Mouse (Mus musculus): Measurements from ENCODE around the gene Gm15557. TPM values are rescaled to one million over a fixed set of nuclear protein-coding genes. Genes with fewer than 3 reads are reported as not detected.

The Gm15557 gene
- polyA plus RNA-seq, 1 experiment from 2014 or later, result not detected

DNA sequence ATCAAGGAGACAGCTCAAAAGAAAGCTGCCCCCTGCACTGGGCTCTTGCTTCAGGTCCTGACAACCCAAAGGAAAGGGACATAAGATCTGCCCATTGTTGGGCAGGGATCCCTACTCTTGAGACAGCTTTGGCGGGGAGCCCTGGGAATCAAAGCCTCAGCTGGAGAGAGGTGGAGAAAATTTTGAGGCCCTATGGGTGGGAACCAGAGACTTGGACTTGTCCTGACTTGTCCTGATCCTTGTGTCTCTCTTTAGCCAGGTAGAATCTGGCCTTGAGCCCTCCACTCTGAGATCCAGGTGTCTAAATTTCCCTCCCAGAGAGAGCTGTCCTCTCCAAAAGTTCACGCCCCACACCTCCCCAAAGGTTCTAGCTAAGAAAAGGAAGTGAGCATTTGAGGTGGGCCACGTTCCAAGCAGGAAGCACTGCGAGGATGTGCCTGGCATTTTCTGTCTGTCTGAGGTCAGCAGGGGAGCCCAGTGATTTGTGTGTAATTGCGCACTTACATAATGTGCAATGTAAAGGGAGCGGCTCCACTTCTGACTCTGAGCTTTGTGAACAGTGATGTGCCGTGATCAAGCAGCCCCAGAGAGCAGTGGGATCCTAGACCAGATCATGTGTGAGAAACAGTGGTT is 515 bp upstream of the Gm15557 start:
- H3K4me1 ChIP-seq, result peaks cover 13% of the 10 kb centered on the region; the same call in 1 of the 2 replicates
- no peak for ATAC-seq
- H3K27me3 ChIP-seq (replicated peaks), result peaks cover 13% of the 10 kb centered on the region; the same call in 1 of the 2 replicates
- H3K36me3 ChIP-seq, result no peaks in the 10 kb centered on the region
- no peak overlapping the region for H3K4me3 ChIP-seq
- no peak overlapping the region for H3K27ac ChIP-seq
- H3K9ac ChIP-seq, result no peak overlapping the region
- WGBS (ENCODE audit: insufficient replicate concordance), result 63% methylated on average over 7 of the region's 7 CpGs
- H3K9me3 ChIP-seq (replicated peaks), result no peaks in the 10 kb centered on the region
- no peak overlapping the region for H3K4me2 ChIP-seq

DNA sequence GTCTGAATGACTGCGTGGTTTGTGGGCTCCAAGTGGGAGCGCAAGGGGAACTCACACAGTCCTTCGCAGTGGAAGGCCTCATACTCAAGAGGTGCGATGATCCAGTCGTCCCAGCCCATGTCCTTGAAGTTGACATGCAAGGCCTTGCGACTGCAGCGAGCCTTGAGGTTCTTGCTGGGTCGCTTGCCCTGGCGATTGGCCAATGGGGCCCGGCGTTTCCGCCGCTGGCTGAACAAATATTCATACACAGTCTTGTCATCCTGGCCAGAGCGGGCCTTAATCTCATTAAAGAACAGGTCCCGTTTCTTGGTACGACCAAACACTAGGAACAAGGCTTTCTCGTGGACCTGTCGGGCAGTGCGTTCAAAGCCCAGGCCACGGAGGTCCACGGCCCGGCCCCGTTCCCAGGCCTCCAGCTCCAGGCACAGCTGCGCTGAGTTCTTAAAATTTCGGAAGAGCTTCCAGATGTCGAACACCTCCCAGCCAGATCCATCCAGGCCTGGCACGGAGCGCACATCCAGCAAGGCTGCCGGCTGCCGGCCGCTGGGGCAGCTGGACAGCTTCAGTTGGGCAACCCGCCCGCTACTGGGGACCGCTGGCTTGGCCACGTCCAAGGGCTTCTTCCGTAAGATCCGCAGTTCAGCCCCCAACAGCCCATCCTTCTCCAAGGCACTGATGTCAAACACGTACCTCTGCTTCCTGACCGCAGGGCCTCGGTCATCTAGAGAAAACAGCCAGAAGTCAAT is 1.3 kb downstream of the Gm15557 start:
- no peak overlapping the region for H3K27ac ChIP-seq
- no peak overlapping the region for H3K4me3 ChIP-seq
- H3K9ac ChIP-seq, result no peak overlapping the region
- no peaks in the 10 kb centered on the region for H3K36me3 ChIP-seq
- H3K9me3 ChIP-seq (replicated peaks), result no peaks in the 10 kb centered on the region
- no peak overlapping the region for H3K4me2 ChIP-seq
- WGBS (ENCODE audit: insufficient replicate concordance), result 87% methylated on average over 40 of the region's 40 CpGs
- ATAC-seq, result no peak
- peaks cover 27% of the 10 kb centered on the region for H3K4me1 ChIP-seq
- peaks cover 13% of the 10 kb centered on the region; the same call in 1 of the 2 replicates for H3K27me3 ChIP-seq (replicated peaks)

DNA sequence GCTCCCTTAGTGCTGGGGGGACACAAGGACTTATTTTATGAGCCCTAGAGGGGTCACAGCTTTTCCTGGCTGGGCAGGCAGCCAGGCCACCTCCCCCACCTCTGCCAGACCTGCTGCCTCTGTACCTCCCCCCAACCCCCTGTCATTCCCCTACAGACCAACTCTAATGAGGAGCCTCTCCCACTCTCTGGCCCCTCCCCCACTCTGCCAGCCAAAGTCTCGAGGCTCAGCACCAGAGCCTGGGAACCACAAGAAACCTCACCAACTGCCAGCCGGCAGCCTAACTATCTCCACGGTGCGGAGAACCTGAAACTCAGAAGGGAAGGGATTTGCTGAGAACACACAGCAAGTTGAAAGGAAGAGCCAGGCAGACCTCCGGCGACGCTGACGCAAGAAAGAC is 2.9 kb downstream of the Gm15557 start:
- no peak for ATAC-seq
- H3K4me3 ChIP-seq, result no peak overlapping the region
- no peaks in the 10 kb centered on the region for H3K36me3 ChIP-seq
- H3K9ac ChIP-seq, result no peak overlapping the region
- peaks cover 13% of the 10 kb centered on the region; the same call in 1 of the 2 replicates for H3K27me3 ChIP-seq (replicated peaks)
- peaks cover 43% of the 10 kb centered on the region for H3K4me1 ChIP-seq
- 22% methylated on average over 8 of the region's 8 CpGs for WGBS (ENCODE audit: insufficient replicate concordance)
- peak overlapping the region; percentile 43 for H3K4me2 ChIP-seq
- no peaks in the 10 kb centered on the region for H3K9me3 ChIP-seq (replicated peaks)
- no peak overlapping the region for H3K27ac ChIP-seq

DNA sequence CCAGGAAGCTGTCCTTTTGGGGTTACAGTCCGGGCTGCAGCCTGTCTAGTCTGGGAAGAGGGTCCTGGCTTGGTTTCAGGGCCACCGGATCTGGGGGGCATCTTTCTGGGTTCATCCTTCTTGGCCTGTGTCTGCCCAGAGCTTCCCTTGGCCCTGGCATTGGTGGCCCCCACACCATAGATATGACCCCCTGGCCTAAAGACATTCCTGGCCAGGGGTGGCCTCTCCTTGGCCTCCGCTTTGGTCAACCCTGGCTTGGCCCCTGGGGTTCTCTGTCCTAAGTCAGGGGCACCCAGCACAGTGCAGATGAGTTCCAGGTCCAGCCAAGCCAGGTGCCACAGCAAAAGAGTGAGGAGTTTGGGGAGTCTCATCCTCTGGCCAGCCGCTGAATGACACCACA is 4.2 kb downstream of the Gm15557 start:
- Histone ChIP-seq H3K4me2 (no peak overlapping the region), H3K4me3 (no peak overlapping the region), H3K9me3 (replicated peaks) (no peaks in the 10 kb centered on the region), H3K27ac (no peak overlapping the region), H3K36me3 (no peaks in the 10 kb centered on the region), H3K4me1 (peaks cover 47% of the 10 kb centered on the region), H3K27me3 (replicated peaks) (peaks cover 19% of the 10 kb centered on the region; the same call in 1 of the 2 replicates), H3K9ac (no peak overlapping the region)
- ATAC-seq, result no peak
- WGBS (ENCODE audit: insufficient replicate concordance), result 70% methylated on average over 4 of the region's 4 CpGs

DNA sequence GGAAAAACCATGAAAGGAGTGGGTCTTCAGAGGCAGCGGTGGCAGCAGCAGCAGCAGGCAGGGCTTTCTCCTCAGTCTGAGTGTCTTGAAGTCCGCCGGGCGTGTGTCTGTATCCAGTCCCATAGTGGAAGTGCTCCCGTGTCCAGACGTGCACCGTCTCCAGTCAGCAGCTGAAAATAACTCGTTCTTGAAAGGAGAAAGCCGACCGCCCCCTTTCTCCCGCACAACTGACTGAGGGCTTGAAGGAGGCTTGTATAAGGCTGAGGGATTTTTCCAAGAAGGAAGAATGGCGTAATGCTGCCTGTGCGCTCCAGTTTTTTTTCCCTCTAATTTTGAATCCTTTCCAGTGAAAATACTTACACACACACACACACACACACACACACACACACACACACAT is 4.6 kb downstream of the Gm15557 start, which contains the start of gene Gdf5:
Gene Gdf5 (minus strand): TSS at position 244 of the 400 bp plus-strand sequence.
- Histone ChIP-seq H3K4me3 (no peak within 1 kb of the TSS), H3K4me1 (peaks cover 47% of the 10 kb centered on the region), H3K9ac (no peak within 1 kb of the TSS), H3K36me3 (no peaks in the 10 kb centered on the region), H3K9me3 (replicated peaks) (no peaks in the 10 kb centered on the region), H3K27me3 (replicated peaks) (peaks cover 19% of the 10 kb centered on the region; the same call in 1 of the 2 replicates), H3K27ac (no peak within 1 kb of the TSS), H3K4me2 (no peak within 1 kb of the TSS)
- 76% methylated on average over 13 of the region's 13 CpGs for WGBS (ENCODE audit: insufficient replicate concordance)
- ATAC-seq, result no peak

DNA sequence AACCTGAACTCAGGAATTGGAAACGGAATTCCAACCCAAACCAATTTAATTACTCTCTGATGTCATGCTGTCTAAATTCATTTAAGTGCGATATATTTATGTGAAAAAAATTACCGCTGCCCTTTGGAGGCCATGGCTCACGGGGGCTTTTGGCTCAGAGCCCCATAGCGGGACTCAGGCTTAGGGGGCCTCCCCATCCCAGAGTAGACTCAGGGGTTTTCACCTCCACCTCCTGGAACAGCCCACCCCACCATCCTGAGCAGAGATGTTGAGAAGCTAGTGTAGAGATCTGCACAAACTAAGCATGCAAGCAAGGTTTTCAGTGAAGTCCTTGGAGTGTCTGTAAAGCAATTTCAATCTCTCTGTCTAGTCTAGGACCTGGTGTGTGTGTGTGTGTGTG is 5.1 kb downstream of the Gm15557 start:
- Histone ChIP-seq H3K36me3 (no peaks in the 10 kb centered on the region), H3K4me2 (no peak overlapping the region), H3K4me1 (peaks cover 47% of the 10 kb centered on the region), H3K27me3 (replicated peaks) (peaks cover 19% of the 10 kb centered on the region; the same call in 1 of the 2 replicates), H3K9ac (no peak overlapping the region), H3K27ac (no peak overlapping the region), H3K4me3 (no peak overlapping the region), H3K9me3 (replicated peaks) (no peaks in the 10 kb centered on the region)
- WGBS (ENCODE audit: insufficient replicate concordance), result 71% methylated on average over 5 of the region's 5 CpGs
- no peak for ATAC-seq

DNA sequence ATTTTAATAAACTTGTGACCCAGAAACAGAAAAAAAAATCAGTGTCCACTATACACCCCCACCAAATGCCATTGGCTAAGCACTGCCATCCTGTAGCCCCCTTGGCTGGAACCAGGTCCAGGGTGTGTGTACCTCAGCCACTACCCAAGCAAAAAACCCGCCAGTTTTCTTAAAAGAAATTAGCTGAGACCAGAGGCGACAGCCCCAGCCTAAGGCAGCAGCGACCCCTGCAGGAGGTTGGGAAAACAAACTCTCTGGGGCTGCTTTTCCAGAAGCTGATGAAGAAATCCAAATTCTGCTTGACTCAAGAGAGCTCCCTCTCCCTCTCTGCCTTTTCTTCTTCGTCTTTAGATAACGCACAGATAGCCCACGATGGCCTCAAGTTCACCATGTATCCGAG is 5.5 kb downstream of the Gm15557 start:
- Histone ChIP-seq H3K9ac (no peak overlapping the region), H3K4me1 (peaks cover 47% of the 10 kb centered on the region), H3K4me3 (no peak overlapping the region), H3K36me3 (no peaks in the 10 kb centered on the region), H3K27ac (no peak overlapping the region), H3K4me2 (no peak overlapping the region), H3K9me3 (replicated peaks) (no peaks in the 10 kb centered on the region), H3K27me3 (replicated peaks) (peaks cover 19% of the 10 kb centered on the region; the same call in 1 of the 2 replicates)
- ATAC-seq, result no peak
- 5% methylated on average over 7 of the region's 7 CpGs for WGBS (ENCODE audit: insufficient replicate concordance)

DNA sequence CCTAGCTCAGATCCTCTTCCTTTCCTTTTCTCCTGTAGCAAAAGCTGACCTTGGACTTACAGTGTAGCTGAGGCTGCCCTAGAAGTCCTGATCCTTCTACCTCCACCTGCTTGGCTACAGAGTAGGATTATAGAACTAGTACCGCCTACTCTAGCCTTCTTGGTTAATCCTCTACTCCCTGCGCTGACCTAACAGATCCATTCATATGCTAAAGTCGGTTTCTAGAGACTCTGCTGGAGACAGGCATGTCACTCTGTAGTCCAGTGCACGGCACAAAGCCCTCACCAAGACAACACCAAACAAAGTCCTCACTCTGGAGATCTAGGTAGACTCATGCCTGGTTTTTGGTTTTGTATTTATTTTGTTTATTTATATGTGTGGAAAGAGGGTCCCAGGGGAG is 6.0 kb downstream of the Gm15557 start:
- no peak overlapping the region for H3K4me2 ChIP-seq
- H3K4me3 ChIP-seq, result no peak overlapping the region
- H3K27me3 ChIP-seq (replicated peaks), result peaks cover 19% of the 10 kb centered on the region; the same call in 1 of the 2 replicates
- no peaks in the 10 kb centered on the region for H3K9me3 ChIP-seq (replicated peaks)
- H3K4me1 ChIP-seq, result peaks cover 48% of the 10 kb centered on the region
- H3K9ac ChIP-seq, result no peak overlapping the region
- no peak for ATAC-seq
- 50% methylated on average over 4 of the region's 4 CpGs for WGBS (ENCODE audit: insufficient replicate concordance)
- H3K36me3 ChIP-seq, result no peaks in the 10 kb centered on the region
- H3K27ac ChIP-seq, result peak overlapping the region; percentile 53

DNA sequence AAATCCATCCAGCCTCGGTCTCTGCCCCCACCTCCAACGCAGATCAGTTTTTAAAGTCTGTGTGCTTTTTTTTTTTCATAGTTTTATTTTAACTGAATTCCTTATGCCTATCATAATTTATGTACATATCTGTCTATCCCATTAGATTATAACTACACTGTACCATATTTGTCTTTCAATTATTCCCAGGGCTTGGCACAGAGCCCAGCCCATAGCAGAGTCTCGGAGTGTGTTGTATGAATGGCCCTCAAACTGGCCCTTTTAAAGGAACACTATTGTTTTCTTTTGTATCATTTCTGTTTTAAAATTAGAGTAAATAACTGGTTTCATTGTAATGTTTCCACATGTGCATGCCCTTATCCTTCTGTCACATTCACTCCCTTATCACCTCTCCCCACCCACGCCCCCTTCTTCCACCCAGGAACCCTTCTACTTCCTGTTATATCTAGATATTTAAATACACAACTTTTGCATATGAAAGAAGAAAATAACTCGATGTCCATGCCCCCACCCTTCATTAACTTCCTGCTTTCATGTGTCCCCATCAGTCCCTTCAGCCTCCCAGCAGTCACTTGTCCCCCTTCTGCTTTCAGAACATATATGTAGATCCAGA is 7.0 kb downstream of the Gm15557 start:
- WGBS (ENCODE audit: insufficient replicate concordance), result 43% methylated on average over 5 of the region's 5 CpGs
- Histone ChIP-seq H3K9me3 (replicated peaks) (no peaks in the 10 kb centered on the region), H3K4me3 (no peak overlapping the region), H3K4me2 (peak overlapping the region; percentile 14), H3K27ac (peak overlapping the region; percentile 53), H3K4me1 (peaks cover 57% of the 10 kb centered on the region), H3K27me3 (replicated peaks) (peaks cover 19% of the 10 kb centered on the region; the same call in 1 of the 2 replicates), H3K9ac (no peak overlapping the region), H3K36me3 (no peaks in the 10 kb centered on the region)
- peak; percentile 70 for ATAC-seq

DNA sequence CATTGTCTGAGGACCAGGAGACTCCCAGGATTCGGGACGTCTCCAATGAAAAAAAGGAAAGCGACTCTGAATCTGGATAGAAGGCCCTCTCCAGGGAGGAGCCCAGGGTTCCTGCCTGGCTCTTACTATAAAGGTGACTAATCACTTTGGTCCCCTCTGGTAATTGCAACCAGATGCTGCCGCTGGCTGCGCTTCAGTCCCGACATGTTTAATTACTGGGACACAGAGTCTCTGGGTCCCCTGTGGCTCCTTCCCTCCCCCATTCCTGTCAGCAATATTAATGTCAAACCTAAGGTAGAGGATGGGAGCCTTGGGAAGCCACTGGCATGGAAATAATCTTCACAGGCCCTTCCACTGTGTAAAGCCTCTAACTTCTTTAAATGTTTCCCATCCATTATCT is 8.8 kb downstream of the Gm15557 start:
- H3K36me3 ChIP-seq, result no peaks in the 10 kb centered on the region
- no peak overlapping the region for H3K9ac ChIP-seq
- peaks cover 44% of the 10 kb centered on the region for H3K4me1 ChIP-seq
- H3K4me2 ChIP-seq, result no peak overlapping the region
- no peak overlapping the region for H3K27ac ChIP-seq
- 58% methylated on average over 6 of the region's 6 CpGs for whole genome bisulfite sequencing (ENCODE audit: insufficient replicate concordance)
- no peak for ATAC-seq
- no peak overlapping the region for H3K4me3 ChIP-seq
- H3K9me3 ChIP-seq (replicated peaks), result no peaks in the 10 kb centered on the region
- peaks cover 21% of the 10 kb centered on the region; the same call in 1 of the 2 replicates for H3K27me3 ChIP-seq (replicated peaks)

DNA sequence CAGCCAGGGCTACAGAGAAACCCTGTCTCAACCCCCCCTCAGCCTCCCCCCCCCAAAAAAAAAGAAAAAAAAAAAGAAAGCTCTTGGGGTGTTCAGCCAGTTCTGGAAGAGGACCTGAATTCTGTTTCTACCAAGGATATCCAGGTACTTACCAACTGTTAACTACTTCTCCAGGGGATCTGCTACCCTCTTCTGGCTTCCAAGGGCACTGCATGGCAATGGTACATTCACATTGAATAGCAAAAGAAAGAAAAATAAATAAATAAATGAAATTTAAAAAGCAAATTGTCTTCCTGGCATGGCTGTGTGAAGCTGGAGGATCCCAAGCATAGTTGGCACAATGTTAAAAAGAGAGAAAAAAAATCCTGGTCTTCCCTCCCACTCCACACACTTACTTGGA is 11.5 kb downstream of the Gm15557 start:
- H3K4me1 ChIP-seq, result peaks cover 33% of the 10 kb centered on the region
- peaks cover 21% of the 10 kb centered on the region for H3K27me3 ChIP-seq (replicated peaks)
- no peaks in the 10 kb centered on the region for H3K36me3 ChIP-seq
- no peak overlapping the region for H3K4me3 ChIP-seq
- H3K27ac ChIP-seq, result no peak overlapping the region
- ATAC-seq, result no peak
- no peak overlapping the region for H3K4me2 ChIP-seq
- H3K9me3 ChIP-seq (replicated peaks), result no peaks in the 10 kb centered on the region
- no peak overlapping the region for H3K9ac ChIP-seq
